Mouse (Mus musculus) midbrain, embryonic 16.5 days (tissue): ENCODE data around the gene Wfdc18. TPM values are rescaled to one million over a fixed set of nuclear protein-coding genes. Genes with fewer than 3 reads are reported as not detected.

Source experiments
- ATAC-seq: fragments of 200-750 bp; cut with Nextera tagmentation; 2 replicates; pipeline ENCODE4 v1.8.0; 2017; ENCODE audit warnings: moderate TSS enrichment
- H3K27ac ChIP-seq: fragments of 300-500 bp; sonication (generic); 2 replicates; pipeline ENCODE4 v1.5.1; 2014; ENCODE audit warnings: mild to moderate bottlenecking, low read length, mixed read lengths
- H3K27me3 ChIP-seq: fragments of 300-500 bp; sonication (generic); 2 replicates; pipeline ENCODE4 v1.6.1; 2014; ENCODE audit warnings: low read depth, low read length, mixed read lengths; ENCODE audit not compliant: control insufficient read depth, insufficient read depth
- H3K36me3 ChIP-seq: fragments of 300-500 bp; sonication (generic); 2 replicates; pipeline ENCODE4 v1.6.1; 2014; ENCODE audit warnings: mild to moderate bottlenecking, low read length, moderate library complexity, mixed read lengths; ENCODE audit not compliant: control insufficient read depth, insufficient read depth
- H3K4me1 ChIP-seq: fragments of 300-500 bp; sonication (generic); 2 replicates; pipeline ENCODE4 v1.6.1; 2014; ENCODE audit warnings: mild to moderate bottlenecking, low read length, mixed read lengths; ENCODE audit not compliant: control insufficient read depth, insufficient read depth
- H3K4me2 ChIP-seq: fragments of 300-500 bp; sonication (generic); 2 replicates; pipeline ENCODE4 v1.6.1; 2014; ENCODE audit warnings: mild to moderate bottlenecking, low read length, mixed read lengths
- H3K4me3 ChIP-seq: fragments of 300-500 bp; sonication (generic); 2 replicates; pipeline ENCODE4 v1.5.1; 2014; ENCODE audit warnings: low read depth, mild to moderate bottlenecking, low read length, moderate library complexity, mixed read lengths
- H3K9ac ChIP-seq: fragments of 300-500 bp; sonication (generic); 2 replicates; pipeline ENCODE4 v1.6.1; 2014; ENCODE audit warnings: low read depth, low read length, mixed read lengths
- H3K9me3 ChIP-seq: fragments of 300-500 bp; sonication (generic); replicated peaks from 2 replicates; pipeline ENCODE4 v1.6.1; 2014; ENCODE audit warnings: mild to moderate bottlenecking, low read length, mixed read lengths; ENCODE audit not compliant: control insufficient read depth, poor library complexity, severe bottlenecking
- WGBS: fragments of 180-500 bp; shearing (Covaris S2); extraction: QIAGEN DNeasy Blood & Tissue Kit; methylation state at CpG from one replicate; pipeline ENCODE4 v1.1.7; 2014; 5-methylcytosine and 5-hydroxymethylcytosine counted together
- polyA plus RNA-seq: library from polyadenylated mRNA; unstranded; fragments of >200 nt; fragmentation: Nextera tagmentation; extraction: Ambion mirVana; gene quantifications from 2 replicates; pipeline ENCODE4 v1.2.1, GENCODE M21; 2015

Gene Wfdc18
- polyA plus RNA-seq, 1 experiment from 2014 or later = not detected

GRCm38 (mm10) chr11:83753581-83754181, 44.9 kb downstream of the Wfdc18 start, which contains the start of gene Heatr6:
Gene Heatr6, plus strand, starts transcription at chr11:83753696.
- Histone ChIP-seq H3K27me3 (peaks cover 10% of the 10 kb centered on the region), H3K9ac (peak within 1 kb of the TSS; percentile 93), H3K36me3 (peaks cover 12% of the 10 kb centered on the region; the same call in 1 of the 2 replicates), H3K4me2 (peak within 1 kb of the TSS; percentile 75), H3K4me3 (peak within 1 kb of the TSS; percentile 85), H3K27ac (peak within 1 kb of the TSS; percentile 96), H3K9me3 (no peaks in the 10 kb centered on the region), H3K4me1 (peaks cover 16% of the 10 kb centered on the region)
- ATAC-seq = peak; percentile 95
- under 1% methylated on average over 47 of the region's 47 CpGs for WGBS

DNA sequence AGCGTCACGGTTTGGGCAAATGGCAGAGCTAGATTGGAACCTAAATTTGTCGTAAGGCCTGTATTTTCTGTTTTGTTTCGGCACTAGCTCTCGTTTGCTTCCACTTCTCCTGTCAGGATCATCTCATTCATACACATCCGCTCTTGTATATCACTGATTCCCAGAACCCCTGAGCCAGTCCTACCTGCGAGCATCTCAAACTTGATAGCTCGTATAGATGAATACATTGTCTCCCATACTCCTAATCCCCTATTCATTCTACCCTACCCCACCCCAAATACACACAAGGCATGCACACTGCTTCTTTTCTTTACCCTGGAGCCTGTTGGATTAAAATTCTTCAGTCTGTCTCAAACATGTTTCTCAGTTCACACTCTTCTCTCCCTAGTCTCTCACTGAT, 45.4 kb downstream of the Wfdc18 start:
- peak overlapping the region; percentile 96 for H3K27ac ChIP-seq
- H3K36me3 ChIP-seq = peaks cover 18% of the 10 kb centered on the region
- H3K4me1 ChIP-seq = peaks cover 16% of the 10 kb centered on the region
- peak; percentile 47 for ATAC-seq
- peaks cover 10% of the 10 kb centered on the region for H3K27me3 ChIP-seq
- H3K9ac ChIP-seq = peak overlapping the region; percentile 93
- no peaks in the 10 kb centered on the region for H3K9me3 ChIP-seq
- H3K4me3 ChIP-seq = peak overlapping the region; percentile 85
- peak overlapping the region; percentile 75 for H3K4me2 ChIP-seq
- 3% methylated on average over 8 of the region's 8 CpGs for WGBS

Other genes starting within 250 kb of the Wfdc18 start
- gene Mmp28, start 245.9 kb upstream of the Wfdc18 start, polyA plus RNA-seq = 2.6 and 2.7 TPM in 2 replicates
- 10.9 and 13.0 TPM in 2 replicates for gene Taf15, start 235.9 kb upstream of the Wfdc18 start, polyA plus RNA-seq
- gene Heatr9, start 186.8 kb upstream of the Wfdc18 start, polyA plus RNA-seq = not detected in 2 replicates
- gene Ccl5, start 178.5 kb upstream of the Wfdc18 start, polyA plus RNA-seq = not detected in 2 replicates
- 1.1 and 1.5 TPM in 2 replicates for gene Ccl9, start 130.4 kb upstream of the Wfdc18 start, polyA plus RNA-seq
- 0.88 and 2.0 TPM in 2 replicates for gene Ccl6, start 115.9 kb upstream of the Wfdc18 start, polyA plus RNA-seq
- not detected in 2 replicates for gene Rpl9-ps1, start 63.4 kb upstream of the Wfdc18 start, polyA plus RNA-seq
- 0.75 and 1.5 TPM in 2 replicates for gene Ccl3, start 59.7 kb upstream of the Wfdc18 start, polyA plus RNA-seq
- gene Ccl4, start 46.4 kb upstream of the Wfdc18 start, polyA plus RNA-seq = 0.30 and 0.57 TPM in 2 replicates
- gene Wfdc17, start 5.0 kb upstream of the Wfdc18 start, polyA plus RNA-seq = not detected in 2 replicates
- gene Wfdc21, start 37.9 kb downstream of the Wfdc18 start, polyA plus RNA-seq = not detected in 2 replicates
- 32.2 and 37.6 TPM in 2 replicates for gene Heatr6, start 44.7 kb downstream of the Wfdc18 start, polyA plus RNA-seq
- 0.13 TPM in 1 of 2 replicates, not detected in the other for gene Hnf1b, start 141.0 kb downstream of the Wfdc18 start, polyA plus RNA-seq
- gene Ddx52, start 233.0 kb downstream of the Wfdc18 start, polyA plus RNA-seq = 20.3 and 21.4 TPM in 2 replicates